Mouse (Mus musculus) heart, postnatal 10 days (tissue): Measurements from ENCODE around the gene Sctr. TPM values are rescaled to one million over a fixed set of nuclear protein-coding genes. Genes with fewer than 3 reads are reported as not detected.

ENCODE experiments used
- DNase-seq, 2 experiments: peaks; one replicate each; pipeline ENCODE4 v3.0.0; 2021
- intact Hi-C: fragments of 180-260 bp; cut with DNase I; formaldehyde crosslinking; loops from one replicate; pipeline ENCODE4 v1.15.1; 2025
- total RNA-seq, 2 experiments: library from RNA; stranded (reverse); gene quantifications; 2 replicates each; pipeline ENCODE4 v1.2.3; 2021

Gene Sctr
- total RNA-seq, 2 experiments from 2014 or later = 0.29 TPM; not detected in 1

GRCm38 (mm10) chr1:120093482-120094134, 86.9 kb downstream of the Sctr start:
- peak; percentile 89 to 93 for DNase-seq
- intact Hi-C loops = loop anchor here (1.0 to 10.0 kb wide), 2 partner anchors 60 to 259 kb away; partner anchors contain the start of gene Ptpn4

GRCm38 (mm10) chr1:120094920-120095319, 88.2 kb downstream of the Sctr start:
- intact Hi-C loops = loop anchor here (5.0 to 10.0 kb wide), 2 partner anchors 260 to 452 kb away; partner anchors contain the start of gene Ptpn4

GRCm38 (mm10) chr1:120098327-120098726, 91.6 kb downstream of the Sctr start:
- intact Hi-C loops = loop anchor here (1.0 to 10.0 kb wide), 4 partner anchors 18 to 449 kb away; partner anchors contain the start of gene Ptpn4
- peak; percentile 66 to 80 for DNase-seq

More at GRCm38 (mm10) chr1:120094920-120095319, 88.2 kb downstream of the Sctr start:
- no peak for DNase-seq

- intact Hi-C loops = loop anchor here (2.0 to 10.0 kb wide), 3 partner anchors 55 to 448 kb away; partner anchors contain the start of gene Ptpn4
Observed at GRCm38 (mm10) chr1:120099483-120099882, 92.8 kb downstream of the Sctr start.

GRCm38 (mm10) chr1:120100456-120101226, 93.9 kb downstream of the Sctr start:
- DNase-seq = no peak

More at GRCm38 (mm10) chr1:120099483-120099882, 92.8 kb downstream of the Sctr start:
- DNase-seq = no peak

GRCm38 (mm10) chr1:120101227-120101609, 94.5 kb downstream of the Sctr start:
- no peak for DNase-seq
- intact Hi-C loops = no loop called here

More at GRCm38 (mm10) chr1:120100456-120101226, 93.9 kb downstream of the Sctr start:
- intact Hi-C loops = no loop called here

GRCm38 (mm10) chr1:120105556-120105959, 98.9 kb downstream of the Sctr start:
- DNase-seq = no peak
- intact Hi-C loops = no loop called here

GRCm38 (mm10) chr1:120109741-120110432, 103.2 kb downstream of the Sctr start:
- DNase-seq = no peak
- intact Hi-C loops = no loop called here

- intact Hi-C loops = no loop called here
- no peak for DNase-seq
Observed at GRCm38 (mm10) chr1:120111766-120112165, 105.1 kb downstream of the Sctr start.

GRCm38 (mm10) chr1:120112251-120113187, 105.8 kb downstream of the Sctr start:
- intact Hi-C loops = no loop called here
- no peak for DNase-seq

Other genes with a start within 250 kb of the Sctr start
- gene Ptpn4, start 169.3 kb upstream of the Sctr start, total RNA-seq = 10 to 100 TPM; 32.6 to 36.1 TPM
- 1 to 10 TPM; 7.7 to 8.7 TPM for gene Tmem177, start 93.7 kb upstream of the Sctr start, total RNA-seq
- gene Cfap221, start 9.7 kb upstream of the Sctr start, total RNA-seq = not detected
- gene Tmem37, start 67.2 kb downstream of the Sctr start, total RNA-seq = 1 to 10 TPM; 4.2 to 6.2 TPM
- 100 to 1,000 TPM; 424 to 472 TPM for gene Dbi, start 114.2 kb downstream of the Sctr start, total RNA-seq
- gene 3110009E18Rik, start 114.3 kb downstream of the Sctr start, total RNA-seq = 1 to 10 TPM; 4.5 to 7.0 TPM